Mouse (Mus musculus) stomach, embryonic 16.5 days (tissue): ENCODE results near the gene Fpr3. TPM values are rescaled to one million over a fixed set of nuclear protein-coding genes. Genes with fewer than 3 reads are reported as not detected.
"Not testable (repeated sequence)": the region's sequence is repeated elsewhere in the genome, so short reads cannot be mapped to it uniquely, and the experiment has no call there.

ENCODE experiments used
- ATAC-seq: fragments of 200-750 bp; cut with Nextera tagmentation; 2 replicates; pipeline ENCODE4 v1.8.0; 2017; ENCODE audit warnings: moderate number of reproducible peaks, moderate TSS enrichment; ENCODE audit not compliant: insufficient read depth, low FRiP score
- H3K27ac ChIP-seq: fragments of 300-500 bp; sonication (generic); 2 replicates; pipeline ENCODE4 v1.5.1; 2014; ENCODE audit warnings: low read length
- H3K27me3 ChIP-seq: fragments of 300-500 bp; sonication (generic); 2 replicates; pipeline ENCODE4 v1.6.1; 2014; ENCODE audit warnings: low read length, control low read depth, mixed read lengths; ENCODE audit not compliant: control insufficient read depth, insufficient read depth
- H3K36me3 ChIP-seq: fragments of 300-500 bp; sonication (generic); 2 replicates; pipeline ENCODE4 v1.6.1; 2014; ENCODE audit warnings: low read length; ENCODE audit not compliant: control insufficient read depth, insufficient read depth
- H3K4me1 ChIP-seq: fragments of 300-500 bp; sonication (generic); 2 replicates; pipeline ENCODE4 v1.6.1; 2014; ENCODE audit warnings: low read length, control low read depth, mixed read lengths; ENCODE audit not compliant: control insufficient read depth, insufficient read depth
- H3K4me2 ChIP-seq: fragments of 300-500 bp; sonication (generic); 2 replicates; pipeline ENCODE4 v1.6.1; 2014; ENCODE audit warnings: low read depth, low read length, mixed read lengths
- H3K4me3 ChIP-seq: fragments of 300-500 bp; sonication (generic); replicated peaks from 2 replicates; pipeline ENCODE4 v1.5.1; 2014; ENCODE audit warnings: mild to moderate bottlenecking, low read length
- H3K9ac ChIP-seq: fragments of 300-500 bp; sonication (generic); 2 replicates; pipeline ENCODE4 v1.6.1; 2014; ENCODE audit warnings: low read length
- H3K9me3 ChIP-seq: fragments of 300-500 bp; sonication (generic); replicated peaks from 2 replicates; pipeline ENCODE4 v1.6.1; 2016; ENCODE audit warnings: low read length, control low read depth; ENCODE audit not compliant: control insufficient read depth
- WGBS: fragments of 180-500 bp; shearing (Covaris S2); extraction: QIAGEN DNeasy Blood & Tissue Kit; methylation state at CpG from one replicate; pipeline ENCODE4 v1.1.7; 2014; 5-methylcytosine and 5-hydroxymethylcytosine counted together
- polyA plus RNA-seq: library from polyadenylated mRNA; unstranded; fragments of >200 nt; fragmentation: Nextera tagmentation; extraction: Ambion mirVana; gene quantifications from 2 replicates; pipeline ENCODE4 v1.2.1, GENCODE M21; 2015

Gene Fpr3
- polyA plus RNA-seq: not detected in 2 replicates

- H3K9ac ChIP-seq: no peak within 1 kb of the TSS
- H3K4me2 ChIP-seq: no peak within 1 kb of the TSS
- ATAC-seq: no peak
- H3K27me3 ChIP-seq: no peaks in the 10 kb centered on the region
- no peak within 1 kb of the TSS for H3K4me3 ChIP-seq
- no peaks in the 10 kb centered on the region for H3K9me3 ChIP-seq
- H3K4me1 ChIP-seq: no peaks in the 10 kb centered on the region
- H3K36me3 ChIP-seq: no peaks in the 10 kb centered on the region
- no peak within 1 kb of the TSS for H3K27ac ChIP-seq
- 66% methylated on average over 1 of the region's 1 CpGs for WGBS
These were observed at the start of gene Fpr3, which contains the start of gene Fpr2 for GRCm38 (mm10) chr17:17887774-17888248. TSS of gene Fpr3 (plus strand) at chr17:17887852. TSS of gene Fpr2 (plus strand) at chr17:17887824.

- Histone ChIP-seq H3K4me3 (peak overlapping the region; percentile 51), H3K4me1 (peaks cover 44% of the 10 kb centered on the region), H3K27ac (peak overlapping the region; percentile 92), H3K4me2 (peak overlapping the region; percentile 80), H3K27me3 (no peaks in the 10 kb centered on the region), H3K36me3 (peaks cover 16% of the 10 kb centered on the region; the same call in 1 of the 2 replicates), H3K9me3 (no peaks in the 10 kb centered on the region), H3K9ac (peak overlapping the region; percentile 76)
- ATAC-seq: peak; percentile 98
- under 1% methylated on average over 43 of the region's 43 CpGs for WGBS
These were observed 49.5 kb upstream of the Fpr3 start for GRCm38 (mm10) chr17:17837919-17838701.

DNA sequence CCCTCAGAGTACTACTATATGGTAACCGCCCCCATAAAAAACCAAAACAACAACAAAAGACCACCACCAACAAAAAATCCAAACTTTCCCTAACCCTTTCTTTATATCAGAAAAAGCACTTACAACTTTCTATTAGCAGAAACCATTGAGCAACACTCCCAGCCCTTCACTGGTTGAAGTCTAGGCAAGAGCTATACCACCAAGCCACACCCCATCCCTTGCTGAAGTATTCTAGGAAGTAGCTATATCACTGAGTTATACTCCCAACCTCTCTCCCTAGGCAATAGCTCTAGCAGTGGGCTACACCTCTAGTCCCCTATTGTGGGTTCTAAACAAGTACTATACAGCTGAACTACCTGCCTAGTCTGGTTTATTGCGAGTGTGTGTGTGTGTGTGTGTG, 48.4 kb upstream of the Fpr3 start:
- ATAC-seq: no peak
- peaks cover 12% of the 10 kb centered on the region; the same call in 1 of the 2 replicates for H3K36me3 ChIP-seq

GRCm38 (mm10) chr17:17840796-17841195, 46.9 kb upstream of the Fpr3 start:
- no peak overlapping the region for H3K4me2 ChIP-seq

More for the DNA sequence above, 48.4 kb upstream of the Fpr3 start:
- H3K4me3 ChIP-seq: no peak overlapping the region
- H3K4me1 ChIP-seq: peaks cover 35% of the 10 kb centered on the region
- H3K9me3 ChIP-seq: no peaks in the 10 kb centered on the region
- H3K4me2 ChIP-seq: peak overlapping the region; percentile 80
- H3K27me3 ChIP-seq: no peaks in the 10 kb centered on the region
- WGBS: 97% methylated on average over 2 of the region's 2 CpGs
- H3K9ac ChIP-seq: no peak overlapping the region
- no peak overlapping the region for H3K27ac ChIP-seq

GRCm38 (mm10) chr17:17843534-17844261, 44.0 kb upstream of the Fpr3 start:
- WGBS: 72% methylated on average over 27 of the region's 27 CpGs
- H3K27ac ChIP-seq: no peak overlapping the region
- no peak overlapping the region for H3K9ac ChIP-seq
- no peaks in the 10 kb centered on the region for H3K9me3 ChIP-seq
- H3K4me2 ChIP-seq: no peak overlapping the region
- peaks cover 2% of the 10 kb centered on the region for H3K4me1 ChIP-seq
- H3K4me3 ChIP-seq: no peak overlapping the region
- H3K27me3 ChIP-seq: no peaks in the 10 kb centered on the region
- ATAC-seq: peak; percentile 59; the same call in 1 of the 2 replicates
- H3K36me3 ChIP-seq: peaks cover 12% of the 10 kb centered on the region; the same call in 1 of the 2 replicates

More at GRCm38 (mm10) chr17:17840796-17841195, 46.9 kb upstream of the Fpr3 start:
- WGBS: 85% methylated on average over 7 of the region's 7 CpGs
- Histone ChIP-seq H3K4me3 (no peak overlapping the region), H3K27ac (no peak overlapping the region), H3K9me3 (no peaks in the 10 kb centered on the region), H3K36me3 (peaks cover 12% of the 10 kb centered on the region; the same call in 1 of the 2 replicates), H3K9ac (no peak overlapping the region), H3K4me1 (peaks cover 25% of the 10 kb centered on the region), H3K27me3 (no peaks in the 10 kb centered on the region)
- no peak for ATAC-seq

DNA sequence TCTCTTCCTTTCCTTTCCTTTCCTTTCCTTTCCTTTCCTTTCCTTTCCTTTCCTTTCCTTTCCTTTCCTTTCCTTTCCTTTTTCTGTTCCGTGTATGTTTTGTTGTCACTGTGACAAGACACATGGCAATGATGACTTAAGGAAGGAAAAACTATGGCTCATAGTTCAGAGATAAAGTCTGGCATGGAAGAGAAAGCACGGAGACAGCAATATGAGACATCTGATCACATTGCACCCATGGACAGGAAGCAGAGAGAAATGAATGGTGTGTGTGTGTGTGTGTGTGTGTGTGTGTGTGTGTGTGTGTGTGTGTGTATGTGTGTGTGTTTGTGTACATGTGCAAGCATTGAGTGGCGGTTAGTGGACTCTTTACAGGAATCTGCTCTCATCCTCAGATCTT, 43.0 kb upstream of the Fpr3 start:
- 74% methylated on average over 3 of the region's 3 CpGs for WGBS
- H3K4me3 ChIP-seq, H3K9me3 ChIP-seq, H3K27me3 ChIP-seq, ATAC-seq, H3K4me2 ChIP-seq, H3K27ac ChIP-seq, H3K4me1 ChIP-seq, H3K9ac ChIP-seq: not testable (repeated sequence)
- peaks cover 12% of the 10 kb centered on the region; the same call in 1 of the 2 replicates for H3K36me3 ChIP-seq

- ATAC-seq: no peak
- no peaks in the 10 kb centered on the region for H3K4me1 ChIP-seq
- peaks cover 12% of the 10 kb centered on the region; the same call in 1 of the 2 replicates for H3K36me3 ChIP-seq
- no peak overlapping the region for H3K4me3 ChIP-seq
- H3K27me3 ChIP-seq: no peaks in the 10 kb centered on the region
- no peaks in the 10 kb centered on the region for H3K9me3 ChIP-seq
- no peak overlapping the region for H3K9ac ChIP-seq
- H3K4me2 ChIP-seq: no peak overlapping the region
- 71% methylated on average over 10 of the region's 10 CpGs for WGBS
- no peak overlapping the region for H3K27ac ChIP-seq
These were observed 42.2 kb upstream of the Fpr3 start for GRCm38 (mm10) chr17:17845187-17846027.

DNA sequence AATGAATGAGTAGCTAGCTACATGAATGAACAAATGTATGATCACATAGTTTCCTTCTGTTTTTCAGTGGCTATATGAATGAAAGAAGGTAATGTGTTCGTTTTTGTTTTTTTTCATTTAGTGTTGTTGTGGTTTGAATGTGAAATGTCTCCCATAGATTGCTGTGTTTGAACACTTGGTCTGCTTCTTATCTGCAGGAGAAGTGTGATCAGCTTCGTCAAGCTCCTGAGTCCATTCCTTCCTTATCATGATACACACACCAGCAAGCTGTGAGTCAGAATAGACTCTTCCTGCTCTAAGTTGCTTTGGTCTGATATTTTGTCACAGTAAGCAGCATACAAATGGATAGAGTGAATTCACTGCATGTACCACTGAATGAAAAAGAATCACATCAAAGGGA, 38.7 kb upstream of the Fpr3 start:
- WGBS: 74% methylated on average over 2 of the region's 2 CpGs
- H3K9me3 ChIP-seq: no peaks in the 10 kb centered on the region
- no peak for ATAC-seq
- no peak overlapping the region for H3K4me2 ChIP-seq
- H3K27me3 ChIP-seq: no peaks in the 10 kb centered on the region
- H3K27ac ChIP-seq: no peak overlapping the region
- no peak overlapping the region for H3K4me3 ChIP-seq
- no peaks in the 10 kb centered on the region for H3K4me1 ChIP-seq
- no peak overlapping the region for H3K9ac ChIP-seq
- H3K36me3 ChIP-seq: no peaks in the 10 kb centered on the region
